Mouse (Mus musculus) erythroid progenitor cell, adult 5-6 weeks (primary cell): ENCODE results near the gene Cdh6. TPM values are rescaled to one million over a fixed set of nuclear protein-coding genes. Genes with fewer than 3 reads are reported as not detected.

Experiments
- ATAC-seq: replicated peaks from 2 replicates; pipeline ENCODE4 v1.8.0; 2016; ENCODE audit warnings: moderate number of reproducible peaks, mild to moderate bottlenecking, moderate TSS enrichment, inconsistent platforms; ENCODE audit not compliant: poor library complexity, low FRiP score, severe bottlenecking
- total RNA-seq, 2 experiments: library from RNA; stranded (forward) in 1 of 2; stranded (reverse) in 1 of 2; fragments of 150-400 nt in 1 of 2; fragments of 186-747, 209-891 nt in 1 of 2; gene quantifications; 2 replicates each; pipeline versions ENCODE4 v1.2.3 to v1.2.4; 2015 to 2017; ENCODE audit warnings: low replicate concordance in 2 of 2

Gene Cdh6
- total RNA-seq, 2 experiments from 2014 or later, result not detected

DNA sequence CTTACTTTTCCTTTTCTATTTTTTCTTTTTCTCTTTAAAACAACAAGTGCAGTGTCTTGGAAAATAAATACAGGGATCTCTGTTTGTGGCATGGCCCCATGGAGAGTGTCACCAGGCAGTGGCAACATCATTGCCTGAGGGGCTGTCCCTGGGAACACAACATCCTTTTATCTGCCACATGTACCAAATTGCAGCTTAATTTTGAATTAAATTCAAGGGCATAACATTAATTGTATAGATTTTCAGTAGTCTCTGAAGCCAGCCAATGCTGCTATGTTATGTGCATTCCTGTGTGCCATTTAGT lies 105.3 kb downstream of the Cdh6 start:
- no peak for ATAC-seq

DNA sequence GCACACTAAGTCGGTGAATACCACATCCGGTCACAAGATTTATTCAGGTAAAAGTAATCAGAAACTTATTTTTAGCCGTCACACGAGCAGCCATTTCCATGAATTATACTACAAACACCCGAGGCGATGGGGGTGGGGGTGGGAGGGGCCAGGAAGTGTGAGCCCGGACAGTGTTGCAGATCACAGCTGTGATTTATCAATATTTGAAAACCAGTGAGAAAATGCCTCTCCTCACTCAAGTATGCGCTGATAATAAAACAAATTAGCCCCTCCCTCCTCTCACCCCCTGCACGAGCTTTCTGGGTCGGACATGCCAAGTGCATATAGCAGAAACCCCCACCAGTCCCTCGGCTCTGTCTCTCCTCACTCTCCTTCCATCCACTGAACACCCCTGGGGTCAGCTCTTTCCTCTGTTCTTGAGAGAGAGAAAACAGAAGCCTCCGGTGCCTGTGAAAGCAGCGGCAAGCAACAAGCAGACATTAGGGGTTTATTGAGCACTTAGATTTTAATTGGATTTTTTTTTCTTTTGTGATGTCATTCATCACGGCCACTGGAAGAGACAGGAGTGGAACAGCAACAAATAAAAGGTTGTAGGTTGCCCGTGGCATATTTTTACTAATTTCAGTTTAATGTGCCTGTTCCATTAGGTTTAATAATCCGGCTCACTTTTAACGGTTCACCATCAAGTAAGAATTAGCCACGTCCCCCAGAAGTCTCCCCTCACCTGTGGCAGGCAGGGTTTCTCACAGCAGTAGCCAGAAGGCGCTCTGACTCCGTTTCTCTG lies 105.9 kb downstream of the Cdh6 start:
- ATAC-seq, result no peak

DNA sequence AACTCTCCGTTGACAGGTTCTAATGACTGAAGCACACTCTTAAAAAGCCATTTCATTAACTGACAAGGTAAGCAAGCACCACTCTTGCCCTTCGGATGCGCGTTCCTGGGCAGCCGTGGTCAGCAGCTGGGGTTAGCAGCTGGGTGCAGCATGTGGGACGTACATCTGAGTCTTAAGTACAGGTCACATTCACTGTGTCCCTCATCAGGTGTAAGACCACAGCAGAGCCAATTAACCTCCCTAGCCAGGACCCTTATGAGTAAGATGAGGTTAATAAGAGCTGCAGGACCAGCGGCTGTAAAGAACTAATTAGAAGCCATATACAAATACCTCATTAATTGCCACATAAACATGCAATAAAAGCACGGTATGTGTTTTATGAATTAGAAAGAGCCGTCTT lies 106.7 kb downstream of the Cdh6 start:
- ATAC-seq, result no peak

DNA sequence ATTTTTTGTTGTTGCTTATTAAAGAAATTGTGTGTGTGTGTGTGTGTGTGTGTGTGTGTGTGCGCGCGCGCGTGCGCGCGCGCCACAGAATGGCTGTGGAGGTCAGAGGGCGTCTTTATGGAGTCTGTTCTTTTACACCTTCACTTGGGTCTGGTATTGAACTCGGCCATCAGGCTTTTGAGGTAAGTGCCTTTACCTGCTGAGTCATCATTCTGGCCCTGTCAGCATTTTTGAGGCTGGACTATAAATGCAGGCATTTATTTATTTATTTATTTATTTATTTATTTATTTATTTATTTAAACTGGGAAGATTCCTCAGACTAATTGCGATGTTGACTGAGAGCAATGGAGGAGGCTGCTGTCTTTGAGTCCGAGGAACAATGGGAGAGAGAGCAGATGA lies 109.8 kb downstream of the Cdh6 start:
- no peak for ATAC-seq

DNA sequence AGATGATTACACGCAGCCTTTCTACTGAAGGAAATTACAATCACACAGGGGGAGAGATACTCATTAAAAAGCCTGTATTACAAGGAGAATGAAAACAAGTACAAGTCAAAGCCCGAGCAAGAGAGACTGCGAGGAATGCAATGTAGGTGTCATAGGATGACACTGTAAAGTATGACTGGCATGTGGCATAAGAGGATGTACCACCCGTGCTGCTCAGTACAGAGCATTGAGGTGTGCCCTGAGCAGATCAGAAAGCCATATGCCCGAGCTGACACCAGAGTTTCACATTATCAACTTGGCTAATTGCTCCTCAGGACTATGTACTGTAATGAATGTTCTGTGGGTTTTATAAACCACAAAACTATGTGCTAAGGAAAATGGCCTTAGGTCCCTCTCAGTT lies 115.7 kb downstream of the Cdh6 start:
- ATAC-seq, result no peak

DNA sequence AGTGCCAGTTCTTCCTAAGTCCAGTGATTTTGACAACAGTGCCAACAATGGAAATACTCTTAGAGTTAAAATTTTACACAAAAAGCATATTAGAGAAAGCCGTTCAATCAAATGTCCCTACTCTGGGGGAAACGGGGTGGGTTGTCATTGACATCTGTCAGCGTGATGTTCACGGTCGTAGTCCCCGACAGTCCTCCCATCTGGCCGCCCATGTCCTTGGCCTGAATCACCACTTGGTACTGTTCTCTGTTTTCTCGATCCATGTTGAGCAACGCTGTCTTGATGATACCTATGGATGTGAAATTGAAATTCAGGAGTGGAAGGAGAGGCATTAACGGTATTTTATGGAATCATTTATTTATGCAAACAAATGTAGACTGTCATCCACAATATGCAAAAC lies 116.2 kb downstream of the Cdh6 start:
- ATAC-seq, result no peak

DNA sequence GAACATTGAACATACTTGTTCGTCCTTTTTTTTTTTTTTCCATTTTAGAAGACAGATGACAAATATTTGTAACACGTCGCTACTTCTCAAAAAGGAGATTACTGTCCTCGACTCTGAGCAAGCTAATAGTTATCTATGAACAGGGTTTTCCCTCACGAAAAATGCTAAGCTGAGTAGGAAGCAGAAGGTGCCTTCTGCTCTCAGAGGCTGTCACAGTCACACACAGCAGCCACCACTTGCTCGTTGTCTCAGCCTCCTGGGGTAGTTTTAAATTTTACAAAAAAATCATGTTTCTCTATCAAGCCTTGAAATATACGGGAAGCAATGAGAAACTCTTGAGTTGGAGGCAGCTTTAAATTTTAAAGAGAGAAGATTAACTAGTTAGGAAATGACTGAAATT lies 125.6 kb downstream of the Cdh6 start:
- no peak for ATAC-seq

DNA sequence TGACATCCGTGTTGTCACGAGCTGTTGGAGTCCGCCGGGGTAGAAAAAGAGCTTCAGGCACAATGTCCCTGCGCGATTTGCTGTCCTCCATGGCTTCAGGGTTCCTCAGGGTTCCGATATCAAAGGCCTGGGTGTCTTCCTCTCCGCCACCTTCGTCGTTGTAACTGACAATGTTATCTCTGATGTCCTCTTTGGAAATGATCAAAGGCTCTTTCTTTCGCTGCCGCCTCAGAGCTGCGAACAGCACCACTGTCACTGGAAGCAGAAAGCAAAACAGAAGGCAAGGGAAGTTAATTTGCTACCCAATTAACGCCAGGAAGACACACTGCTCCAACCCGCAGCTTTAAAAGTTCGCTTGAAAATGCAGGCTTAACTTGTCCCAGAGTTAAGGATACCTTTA lies 139.0 kb downstream of the Cdh6 start:
- no peak for ATAC-seq

DNA sequence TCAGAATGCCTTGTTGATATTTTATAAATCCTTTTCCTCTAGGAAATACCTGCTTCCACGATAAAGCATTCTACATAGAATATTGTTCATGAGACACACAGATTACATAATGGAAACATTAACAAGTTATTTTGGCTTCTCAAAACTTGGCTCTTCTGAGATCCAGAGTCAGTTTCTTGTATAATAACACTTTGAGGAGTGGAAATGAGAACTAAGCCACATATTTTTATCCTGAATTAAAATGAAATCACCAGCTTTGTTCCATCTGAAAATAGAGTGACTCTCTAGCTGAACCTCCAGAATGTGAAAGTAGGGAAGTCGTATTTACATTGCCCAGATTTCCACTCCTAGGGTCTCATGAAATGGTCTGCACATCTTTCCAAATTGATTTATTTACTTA lies 142.8 kb downstream of the Cdh6 start:
- ATAC-seq, result no peak

DNA sequence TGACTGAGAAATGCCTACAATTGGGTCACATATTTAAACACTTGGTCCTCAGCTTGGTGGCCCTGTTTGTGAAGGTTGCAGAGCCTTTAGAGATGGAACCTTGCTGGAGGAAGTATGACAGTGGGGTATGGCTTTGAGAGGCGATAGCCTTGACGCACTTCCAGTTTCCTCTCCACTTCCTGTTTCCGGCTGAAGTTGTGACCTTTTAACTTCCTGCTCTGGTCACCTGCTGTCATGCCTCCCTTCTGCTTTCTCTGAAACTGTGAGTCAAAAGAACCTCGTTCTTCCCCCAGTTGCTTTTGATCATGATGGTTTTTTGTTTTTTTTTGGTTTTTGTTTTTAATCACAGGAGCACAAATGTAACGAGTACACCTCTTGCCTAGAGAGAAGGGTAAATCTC lies 146.0 kb downstream of the Cdh6 start:
- ATAC-seq, result no peak

DNA sequence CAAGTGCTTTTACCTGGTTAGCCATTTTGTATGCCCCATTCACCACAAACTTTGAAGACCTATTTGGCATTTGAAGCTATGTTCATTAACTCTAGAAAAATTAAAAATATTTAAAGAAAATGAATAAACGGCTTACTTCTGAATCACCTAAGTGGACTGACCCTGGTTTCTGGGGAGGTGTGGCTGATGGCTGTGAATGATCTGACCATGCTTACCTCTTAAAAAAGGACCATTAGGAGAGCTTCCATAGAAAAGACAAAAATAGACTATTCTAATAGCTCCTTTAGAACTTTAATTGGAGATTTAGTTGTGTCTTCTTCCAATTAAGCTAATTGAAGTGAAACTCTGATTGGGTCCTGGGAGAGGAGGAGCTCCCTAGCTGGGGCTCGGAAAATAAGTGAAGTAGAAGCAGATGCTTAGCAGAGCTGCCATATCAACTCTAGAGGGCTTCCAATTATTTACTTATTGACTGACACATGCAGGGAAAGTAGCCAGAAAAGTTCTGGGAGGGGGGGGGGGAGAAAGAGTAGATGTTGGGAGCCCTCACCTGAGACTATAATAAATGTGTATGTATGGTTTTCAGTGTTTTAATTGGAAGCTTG lies 156.6 kb downstream of the Cdh6 start:
- no peak for ATAC-seq

DNA sequence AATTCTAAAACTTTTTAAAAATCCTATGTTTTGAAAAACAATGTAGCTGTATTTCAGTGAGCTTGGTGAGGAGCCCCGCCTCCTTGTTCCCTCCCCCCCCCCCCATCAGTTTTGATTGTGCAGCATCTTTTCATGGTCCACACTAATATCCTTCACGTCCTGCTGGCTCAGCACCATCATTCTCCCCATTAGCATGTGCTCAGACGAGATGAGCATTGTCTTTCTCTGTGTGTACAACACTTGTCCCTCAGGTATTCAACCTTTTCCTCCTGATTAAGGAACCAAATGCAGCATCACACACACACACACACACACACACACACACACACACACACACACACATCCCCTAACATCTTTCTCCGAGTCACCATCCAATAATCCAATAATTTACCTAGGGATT lies 164.7 kb downstream of the Cdh6 start:
- ATAC-seq, result no peak

DNA sequence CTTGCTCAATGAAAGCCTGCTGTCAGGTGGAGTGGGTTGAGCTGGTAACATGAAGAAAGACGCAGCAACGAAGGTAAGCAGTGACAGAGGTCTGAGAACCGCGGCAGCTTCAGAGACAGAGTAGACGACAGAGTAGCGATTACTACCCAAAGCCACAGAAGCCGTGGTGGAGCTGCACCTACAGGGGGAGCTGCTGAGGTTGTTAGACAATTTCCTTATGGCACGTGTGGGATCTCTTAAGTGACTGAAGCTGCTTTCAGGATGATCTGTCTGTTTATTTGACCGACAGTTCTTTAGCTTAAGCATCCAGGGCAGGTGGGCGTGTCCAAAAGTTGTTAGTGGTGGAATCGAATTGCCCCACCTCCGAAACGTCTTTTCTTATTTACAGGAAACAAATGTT lies 167.5 kb downstream of the Cdh6 start:
- ATAC-seq, result no peak

DNA sequence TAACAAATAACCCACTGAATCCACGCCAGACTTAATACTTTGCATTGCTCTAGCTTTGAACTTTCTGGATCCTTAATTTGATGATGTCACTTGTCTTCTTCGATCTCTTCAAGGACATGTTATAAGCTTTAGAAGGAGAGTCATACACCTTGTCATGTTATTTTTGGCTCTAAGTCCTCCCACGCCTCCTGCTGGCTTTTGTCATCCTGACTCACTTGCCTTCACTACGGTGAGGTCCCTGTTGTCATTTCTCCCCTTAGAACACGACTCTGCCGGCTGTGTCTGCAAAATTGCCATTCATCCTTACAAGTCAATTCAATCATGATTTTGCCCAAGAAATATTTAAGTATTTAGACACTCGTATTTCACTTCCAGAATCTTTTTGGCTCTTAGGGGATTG lies 171.9 kb downstream of the Cdh6 start:
- no peak for ATAC-seq

DNA sequence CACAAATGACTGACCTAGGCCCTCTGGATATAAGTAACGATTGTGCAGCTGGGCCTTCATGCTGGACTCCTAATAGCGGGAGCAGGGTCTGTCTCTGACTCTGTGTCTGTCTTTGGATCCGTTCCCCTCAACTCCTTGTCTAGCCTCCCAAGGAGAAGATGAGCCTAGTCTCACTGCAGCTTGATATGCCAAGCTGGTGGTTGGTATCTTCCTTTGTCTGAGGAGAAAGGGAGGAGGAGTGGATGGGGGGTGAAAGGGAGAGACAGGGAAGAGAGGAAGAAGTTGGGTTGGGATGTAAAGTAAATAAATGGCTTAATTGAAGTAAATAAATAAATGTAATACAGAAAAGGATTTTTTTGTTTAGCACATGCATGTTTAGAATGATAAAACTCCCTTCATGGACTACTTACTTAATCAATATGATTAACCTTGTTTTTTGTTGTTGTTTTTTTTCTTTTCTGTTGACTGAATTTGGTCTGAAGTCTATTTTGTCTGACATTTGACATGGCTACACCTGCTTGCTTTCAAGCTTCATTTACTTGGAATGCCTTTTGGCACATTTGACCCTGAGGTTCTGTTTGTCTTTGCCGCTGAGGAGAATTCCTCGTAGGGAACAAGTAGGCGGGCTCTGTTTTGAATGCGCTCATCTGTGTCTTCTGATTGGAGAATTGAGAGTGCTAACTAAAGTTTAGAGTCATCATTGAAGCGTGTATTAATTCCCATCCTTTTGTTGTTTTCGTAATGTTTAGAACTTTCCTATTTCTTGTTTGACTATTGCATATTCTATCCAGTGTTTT lies 178.7 kb downstream of the Cdh6 start:
- ATAC-seq, result no peak
